Mouse (Mus musculus) limb, embryonic 13.5 days (tissue): ENCODE data around the gene Lonp1. TPM values are rescaled to one million over a fixed set of nuclear protein-coding genes. Genes with fewer than 3 reads are reported as not detected.
"Not testable (repeated sequence)": the region's sequence is repeated elsewhere in the genome, so short reads cannot be mapped to it uniquely, and the experiment has no call there.

ENCODE experiments used
- ATAC-seq: fragments of 200-750 bp; cut with Nextera tagmentation; 2 replicates; pipeline ENCODE4 v1.8.0; 2017; ENCODE audit warnings: low read depth, moderate number of reproducible peaks, moderate TSS enrichment; ENCODE audit not compliant: low FRiP score
- H3K27ac ChIP-seq: fragments of 300-500 bp; sonication (generic); 2 replicates; pipeline ENCODE4 v1.5.1; 2015; ENCODE audit warnings: inconsistent platforms, mild to moderate bottlenecking, moderate library complexity
- H3K27me3 ChIP-seq: fragments of 300-500 bp; sonication (generic); 2 replicates; pipeline ENCODE4 v1.6.1; 2015; ENCODE audit warnings: mild to moderate bottlenecking, inconsistent platforms
- H3K36me3 ChIP-seq: fragments of 300-500 bp; sonication (generic); 2 replicates; pipeline ENCODE4 v1.6.1; 2015; ENCODE audit warnings: inconsistent platforms, mild to moderate bottlenecking, moderate library complexity
- H3K4me1 ChIP-seq: fragments of 300-500 bp; sonication (generic); 2 replicates; pipeline ENCODE4 v1.6.1; 2015; ENCODE audit warnings: inconsistent platforms
- H3K4me2 ChIP-seq: fragments of 300-500 bp; sonication (generic); replicated peaks from 2 replicates; pipeline ENCODE4 v1.6.1; 2015; ENCODE audit warnings: inconsistent platforms, mild to moderate bottlenecking, moderate library complexity
- H3K4me3 ChIP-seq: fragments of 300-500 bp; sonication (generic); 2 replicates; pipeline ENCODE4 v1.5.1; 2015; ENCODE audit warnings: moderate library complexity, mild to moderate bottlenecking, inconsistent platforms
- H3K9ac ChIP-seq: fragments of 300-500 bp; sonication (generic); 2 replicates; pipeline ENCODE4 v1.6.1; 2015; ENCODE audit warnings: mild to moderate bottlenecking, inconsistent platforms
- H3K9me3 ChIP-seq: fragments of 300-500 bp; sonication (generic); 2 replicates; pipeline ENCODE4 v1.6.1; 2016; ENCODE audit warnings: inconsistent platforms
- WGBS: fragments of 180-500 bp; shearing (Covaris S2); methylation state at CpG from one replicate; pipeline ENCODE4 v1.1.7; 2015; 5-methylcytosine and 5-hydroxymethylcytosine counted together
- polyA plus RNA-seq: library from polyadenylated mRNA; unstranded; fragments of >200 nt; fragmentation: Nextera tagmentation; extraction: Ambion mirVana; gene quantifications from 2 replicates; pipeline ENCODE4 v1.2.1, GENCODE M21; 2015

Gene Lonp1
- polyA plus RNA-seq, 1 experiment from 2014 or later = 53.2 TPM

DNA sequence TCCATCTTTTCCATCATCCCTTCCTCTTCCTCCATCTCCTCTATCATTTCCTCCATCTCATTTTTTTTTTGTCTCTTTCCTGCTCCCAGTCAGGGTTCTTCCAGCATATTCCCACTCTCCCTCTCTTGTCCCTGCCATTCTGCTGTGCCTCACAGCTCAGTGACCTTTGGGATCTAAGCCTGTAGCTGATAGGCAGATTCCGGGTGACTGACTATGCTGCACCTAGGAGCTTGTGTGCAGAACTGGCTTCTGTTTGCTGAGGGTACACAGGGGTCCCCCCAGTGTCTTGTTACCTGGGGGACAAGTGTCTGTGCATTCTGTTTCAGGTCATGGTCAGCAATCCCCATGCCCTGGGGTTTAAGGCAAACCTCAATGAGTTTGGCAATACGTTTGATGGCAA lies 28.1 kb upstream of the Lonp1 start:
- no peak overlapping the region for H3K27ac ChIP-seq
- H3K4me1 ChIP-seq = no peaks in the 10 kb centered on the region
- no peak for ATAC-seq
- H3K9me3 ChIP-seq = no peaks in the 10 kb centered on the region
- no peaks in the 10 kb centered on the region for H3K27me3 ChIP-seq
- 81% methylated on average over 2 of the region's 2 CpGs for WGBS
- H3K4me2 ChIP-seq = no peak overlapping the region
- no peak overlapping the region for H3K9ac ChIP-seq
- no peaks in the 10 kb centered on the region for H3K36me3 ChIP-seq
- no peak overlapping the region for H3K4me3 ChIP-seq

DNA sequence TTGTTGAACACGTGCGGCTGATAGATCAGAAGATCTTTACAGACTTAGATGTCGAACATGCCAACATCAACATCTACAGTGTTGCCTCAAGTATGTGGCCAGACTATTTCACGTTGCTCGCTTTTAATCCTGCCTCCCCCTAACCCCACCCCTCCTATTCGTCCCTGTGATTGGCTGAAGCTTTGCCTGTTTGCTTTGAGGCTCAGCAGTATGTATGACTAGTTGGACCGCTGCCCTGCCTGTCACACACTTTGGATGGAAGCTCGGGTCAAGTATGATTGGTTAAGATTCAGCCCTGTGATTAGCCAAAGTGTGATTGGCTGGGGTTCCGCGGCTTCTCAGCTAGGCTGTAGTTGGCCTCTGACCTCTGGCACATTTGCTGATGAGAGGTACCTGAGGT lies 25.1 kb upstream of the Lonp1 start:
- 39% methylated on average over 10 of the region's 10 CpGs for WGBS
- peak; percentile 44; the same call in 1 of the 2 replicates for ATAC-seq

DNA sequence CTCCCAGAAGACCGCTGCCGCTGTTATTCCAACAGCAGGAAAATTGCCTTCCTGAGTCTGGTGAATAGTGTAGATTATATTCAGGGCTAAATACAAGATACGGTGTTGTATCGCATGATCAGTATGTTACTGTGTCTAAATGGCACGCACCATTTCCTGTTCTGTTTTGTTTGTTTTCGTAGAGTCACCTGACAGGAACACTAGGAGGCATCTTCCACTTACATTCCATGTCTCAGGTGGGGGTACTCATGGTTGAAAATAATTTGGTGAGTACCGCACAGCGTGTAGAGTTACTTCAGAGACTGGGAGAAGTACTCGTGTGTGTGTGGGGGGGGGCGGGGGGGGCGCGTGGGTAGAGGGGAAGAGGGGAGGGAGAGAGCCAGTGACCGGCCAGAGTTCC lies 20.9 kb upstream of the Lonp1 start:
- Histone ChIP-seq H3K36me3 (no peaks in the 10 kb centered on the region), H3K4me3 (no peak overlapping the region), H3K9me3 (no peaks in the 10 kb centered on the region), H3K4me2 (no peak overlapping the region), H3K4me1 (no peaks in the 10 kb centered on the region), H3K9ac (no peak overlapping the region), H3K27me3 (no peaks in the 10 kb centered on the region), H3K27ac (no peak overlapping the region)
- 73% methylated on average over 10 of the region's 13 CpGs for WGBS
- ATAC-seq = no peak

More for the DNA sequence above, 25.1 kb upstream of the Lonp1 start:
- no peak overlapping the region for H3K9ac ChIP-seq
- H3K9me3 ChIP-seq = no peaks in the 10 kb centered on the region
- no peaks in the 10 kb centered on the region for H3K4me1 ChIP-seq
- H3K4me2 ChIP-seq = no peak overlapping the region
- no peak overlapping the region for H3K4me3 ChIP-seq
- no peaks in the 10 kb centered on the region for H3K36me3 ChIP-seq
- H3K27me3 ChIP-seq = no peaks in the 10 kb centered on the region
- no peak overlapping the region for H3K27ac ChIP-seq

DNA sequence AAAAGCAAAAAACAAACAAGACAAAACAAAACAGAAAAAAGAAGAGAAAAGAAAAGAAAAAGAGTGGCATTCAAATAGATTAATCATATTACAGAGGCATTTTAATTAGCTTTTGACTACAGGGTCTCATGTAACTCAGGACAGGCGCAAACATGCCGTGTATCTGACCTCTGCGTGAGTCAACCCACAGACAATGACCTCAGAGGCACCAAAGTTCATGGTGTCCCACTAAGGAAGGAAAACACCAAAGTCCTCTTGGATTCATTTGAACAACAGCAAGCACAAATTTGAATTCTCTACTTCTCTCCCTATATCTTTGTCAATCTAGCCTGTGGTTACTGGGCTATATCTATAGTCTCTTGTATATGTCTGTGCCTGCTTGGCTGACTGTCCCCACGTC lies 16.6 kb upstream of the Lonp1 start:
- H3K27ac ChIP-seq = no peak overlapping the region
- ATAC-seq = no peak
- no peaks in the 10 kb centered on the region for H3K4me1 ChIP-seq
- no peak overlapping the region for H3K9ac ChIP-seq
- no peaks in the 10 kb centered on the region for H3K9me3 ChIP-seq
- H3K4me3 ChIP-seq = no peak overlapping the region
- no peak overlapping the region for H3K4me2 ChIP-seq
- 77% methylated on average over 4 of the region's 4 CpGs for WGBS
- H3K27me3 ChIP-seq = no peaks in the 10 kb centered on the region
- no peaks in the 10 kb centered on the region for H3K36me3 ChIP-seq

DNA sequence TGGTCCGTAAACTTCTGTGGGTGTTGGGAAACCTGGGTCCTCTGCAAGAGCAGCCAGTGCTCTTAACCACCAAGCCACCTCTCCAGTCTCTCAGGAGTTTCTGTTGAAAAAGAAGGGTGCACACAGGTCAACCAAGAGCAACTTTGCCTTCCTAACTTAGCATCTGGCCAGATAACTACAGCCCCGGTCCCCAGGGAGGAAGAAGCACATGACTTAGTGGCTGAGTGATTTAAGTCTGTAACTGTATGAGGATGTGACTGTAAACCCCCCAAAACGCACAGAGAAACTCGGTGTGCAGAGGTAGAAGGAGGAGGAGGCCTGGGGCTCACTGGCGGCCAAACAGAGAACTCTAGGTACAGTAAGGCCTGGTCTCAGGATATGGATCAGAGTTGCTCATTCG lies 7.3 kb upstream of the Lonp1 start:
- 85% methylated on average over 6 of the region's 6 CpGs for WGBS
- no peaks in the 10 kb centered on the region for H3K36me3 ChIP-seq

DNA sequence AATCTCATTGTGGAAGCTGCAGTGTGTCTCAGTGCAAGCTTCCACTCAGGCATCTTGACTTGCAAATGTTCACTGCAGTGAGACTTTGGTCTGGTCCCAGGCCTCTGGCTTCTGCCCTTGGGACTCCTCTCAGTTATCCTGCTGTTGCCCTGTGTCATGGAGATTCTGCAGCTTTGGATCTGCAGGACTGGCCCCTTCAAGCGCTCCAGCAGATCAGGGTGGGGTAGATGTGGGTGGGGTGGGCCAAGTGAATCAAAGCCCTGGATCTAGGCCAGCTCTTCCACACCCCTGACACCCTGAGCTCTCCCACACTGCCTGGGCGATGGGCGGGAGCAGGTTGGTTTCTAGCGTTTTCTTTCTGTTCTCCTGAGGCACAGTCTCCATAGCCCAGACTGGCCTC lies 5.1 kb upstream of the Lonp1 start:
- no peaks in the 10 kb centered on the region for H3K27me3 ChIP-seq
- ATAC-seq = no peak
- no peaks in the 10 kb centered on the region for H3K36me3 ChIP-seq
- H3K4me3 ChIP-seq = no peak overlapping the region
- 62% methylated on average over 4 of the region's 4 CpGs for WGBS
- H3K4me2 ChIP-seq = no peak overlapping the region
- H3K27ac ChIP-seq = no peak overlapping the region
- no peak overlapping the region for H3K9ac ChIP-seq
- no peaks in the 10 kb centered on the region for H3K9me3 ChIP-seq
- H3K4me1 ChIP-seq = peaks cover 10% of the 10 kb centered on the region

More for the DNA sequence above, 7.3 kb upstream of the Lonp1 start:
- no peak for ATAC-seq
- Histone ChIP-seq H3K4me3 (no peak overlapping the region), H3K9me3 (no peaks in the 10 kb centered on the region), H3K27me3 (no peaks in the 10 kb centered on the region), H3K27ac (no peak overlapping the region), H3K4me1 (no peaks in the 10 kb centered on the region), H3K4me2 (no peak overlapping the region), H3K9ac (no peak overlapping the region)

DNA sequence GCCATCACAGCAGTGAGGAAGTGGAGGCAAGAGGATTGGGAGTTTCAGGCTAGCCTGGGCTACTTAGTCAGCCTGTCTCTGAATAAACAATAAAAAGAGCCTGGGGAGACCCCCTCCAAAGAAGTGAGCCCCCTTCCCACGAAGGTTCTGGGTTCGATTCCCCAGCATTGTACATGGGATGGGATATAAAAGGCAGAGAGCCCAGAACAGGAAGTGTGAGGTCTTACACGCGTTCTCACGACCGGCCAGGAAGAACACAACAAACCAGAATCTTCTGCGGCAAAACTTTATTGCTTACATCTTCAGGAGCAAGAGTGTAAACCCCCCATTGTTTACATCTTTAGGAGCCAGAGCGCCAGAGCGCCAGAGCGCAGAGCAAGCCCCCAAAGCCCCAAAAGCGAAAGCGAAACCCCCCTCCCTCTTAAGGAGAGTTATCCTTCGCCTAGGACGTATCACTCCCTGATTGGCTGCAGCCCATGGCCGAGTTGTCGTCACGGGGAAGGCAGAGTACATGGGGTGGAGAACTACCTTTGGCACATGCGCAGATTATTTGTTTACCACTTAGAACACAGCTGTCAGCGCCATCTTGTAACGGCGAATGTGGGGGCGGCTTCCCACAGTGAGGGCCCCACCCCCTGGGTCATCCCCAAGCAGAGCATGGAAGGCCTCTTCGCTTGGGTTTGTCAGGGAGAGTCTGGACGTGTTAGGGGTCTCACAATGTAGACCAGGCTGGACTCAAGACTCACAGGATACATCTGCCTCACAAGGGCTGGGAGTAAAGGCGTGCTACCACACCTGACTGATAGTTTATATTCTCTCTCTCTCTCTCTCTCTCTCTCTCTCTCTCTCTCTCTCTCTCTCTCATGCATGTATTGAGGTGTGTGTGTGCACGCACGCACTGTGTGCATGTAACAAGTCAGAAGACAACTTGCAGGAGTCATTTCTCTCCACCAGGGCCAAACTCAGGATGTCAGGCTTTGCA lies 3.4 kb upstream of the Lonp1 start:
- not testable (repeated sequence) for ATAC-seq, H3K4me2 ChIP-seq, H3K9me3 ChIP-seq, H3K27me3 ChIP-seq, H3K27ac ChIP-seq, H3K4me3 ChIP-seq, H3K36me3 ChIP-seq, H3K9ac ChIP-seq
- 86% methylated on average over 27 of the region's 27 CpGs for WGBS
- peaks cover 21% of the 10 kb centered on the region for H3K4me1 ChIP-seq

DNA sequence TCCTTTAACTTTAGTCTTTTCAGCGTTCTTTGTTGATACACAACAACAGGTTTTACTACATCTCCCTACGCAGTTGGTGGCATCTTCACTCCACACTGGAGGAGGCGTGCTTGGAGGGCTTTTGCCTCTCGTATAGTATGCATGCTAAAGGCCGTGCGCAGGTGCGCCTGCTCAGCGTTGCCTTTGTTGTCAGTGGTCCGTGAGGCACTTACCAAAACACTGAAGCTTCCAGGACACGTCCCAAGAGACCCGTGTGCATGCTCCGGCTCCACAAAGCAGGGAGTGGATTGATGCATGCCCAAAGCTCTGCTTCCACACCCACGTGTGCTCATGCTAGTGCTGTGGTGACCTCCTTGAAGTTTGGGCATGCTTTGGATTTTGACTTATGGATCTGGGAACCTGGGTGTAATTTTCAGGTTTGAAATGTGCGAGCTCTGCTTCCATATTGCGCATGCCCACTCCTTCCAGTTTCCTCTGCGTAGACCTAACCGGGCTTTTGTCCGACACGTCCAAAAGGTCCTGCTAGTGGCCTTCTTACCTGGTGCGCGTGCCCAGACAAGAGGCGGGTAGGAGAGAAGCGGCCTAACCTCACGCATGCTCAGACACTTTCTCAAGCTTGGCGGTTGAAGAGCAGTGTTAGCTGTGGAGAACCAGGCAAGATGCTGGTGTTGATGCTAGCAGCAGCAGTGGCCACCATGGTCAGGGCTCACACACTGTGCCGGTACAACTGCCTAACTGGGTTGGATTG lies 1.0 kb upstream of the Lonp1 start, which contains the start of gene Catsperd:
TSS of gene Catsperd (plus strand) at position 614 of the 748 bp plus-strand sequence.
- Histone ChIP-seq H3K9me3 (no peaks in the 10 kb centered on the region), H3K4me1 (peaks cover 25% of the 10 kb centered on the region), H3K27me3 (no peaks in the 10 kb centered on the region), H3K4me2 (peak within 1 kb of the TSS; percentile 96), H3K27ac (peak within 1 kb of the TSS; percentile 74), H3K9ac (peak within 1 kb of the TSS; percentile 56), H3K36me3 (peaks cover 22% of the 10 kb centered on the region), H3K4me3 (peak within 1 kb of the TSS; percentile 93)
- ATAC-seq = peak; percentile 34; the same call in 1 of the 2 replicates
- 6% methylated on average over 26 of the region's 26 CpGs for WGBS

DNA sequence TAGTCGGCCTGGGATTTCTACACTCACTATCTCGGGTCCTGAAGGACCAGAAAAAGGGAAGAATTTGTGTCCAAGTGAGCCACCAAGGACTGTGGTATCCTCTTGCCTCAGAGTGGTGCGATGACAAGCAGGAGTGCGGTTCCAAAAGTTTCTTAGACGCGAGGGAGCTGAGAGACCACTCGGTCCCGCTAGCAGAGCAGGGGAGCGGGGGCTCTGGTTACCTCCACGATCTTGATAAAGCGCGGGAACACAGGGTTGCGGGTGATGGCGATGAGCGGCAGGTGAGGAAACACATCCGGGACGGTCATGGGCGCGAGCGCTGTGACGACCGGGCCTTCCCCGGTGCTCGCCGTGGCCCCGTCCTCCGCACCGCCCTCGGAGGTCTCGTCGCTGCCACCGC lies 427 bp downstream of the Lonp1 start:
- Histone ChIP-seq H3K36me3 (peaks cover 35% of the 10 kb centered on the region), H3K9ac (peak overlapping the region; percentile 96), H3K4me3 (peak overlapping the region; percentile 93), H3K27me3 (no peaks in the 10 kb centered on the region), H3K9me3 (no peaks in the 10 kb centered on the region), H3K27ac (peak overlapping the region; percentile 72; the same call in 1 of the 2 replicates), H3K4me2 (peak overlapping the region; percentile 96), H3K4me1 (peaks cover 25% of the 10 kb centered on the region)
- under 1% methylated on average over 32 of the region's 32 CpGs for WGBS
- ATAC-seq = no peak; the same call in 1 of the 2 replicates

DNA sequence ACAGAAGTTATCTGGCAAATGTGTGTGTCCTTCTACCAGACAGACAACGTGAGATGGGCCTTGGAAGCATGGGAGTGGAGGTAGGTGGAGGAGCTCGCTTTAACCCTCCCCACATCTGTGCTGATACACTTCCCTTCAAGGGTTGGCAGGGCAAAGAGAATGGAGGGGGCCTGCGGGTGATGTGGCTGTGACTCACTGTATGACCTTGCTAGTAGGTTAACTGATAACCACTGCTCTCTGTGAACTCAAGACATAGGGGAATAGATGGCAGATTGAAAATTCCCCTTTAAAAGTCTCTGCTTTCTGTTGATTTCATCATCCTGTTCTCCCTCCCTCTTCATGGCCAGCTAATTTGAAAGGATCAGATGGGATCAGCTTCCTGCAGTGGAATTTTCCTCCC lies 1.2 kb downstream of the Lonp1 start:
- peak overlapping the region; percentile 93 for H3K4me3 ChIP-seq
- H3K4me2 ChIP-seq = peak overlapping the region; percentile 96
- no peaks in the 10 kb centered on the region for H3K27me3 ChIP-seq
- WGBS = 87% methylated on average over 3 of the region's 3 CpGs
- H3K9me3 ChIP-seq = no peaks in the 10 kb centered on the region
- H3K4me1 ChIP-seq = peaks cover 25% of the 10 kb centered on the region
- peaks cover 42% of the 10 kb centered on the region for H3K36me3 ChIP-seq
- H3K27ac ChIP-seq = no peak overlapping the region
- peak overlapping the region; percentile 96; the same call in 1 of the 2 replicates for H3K9ac ChIP-seq
- ATAC-seq = no peak

DNA sequence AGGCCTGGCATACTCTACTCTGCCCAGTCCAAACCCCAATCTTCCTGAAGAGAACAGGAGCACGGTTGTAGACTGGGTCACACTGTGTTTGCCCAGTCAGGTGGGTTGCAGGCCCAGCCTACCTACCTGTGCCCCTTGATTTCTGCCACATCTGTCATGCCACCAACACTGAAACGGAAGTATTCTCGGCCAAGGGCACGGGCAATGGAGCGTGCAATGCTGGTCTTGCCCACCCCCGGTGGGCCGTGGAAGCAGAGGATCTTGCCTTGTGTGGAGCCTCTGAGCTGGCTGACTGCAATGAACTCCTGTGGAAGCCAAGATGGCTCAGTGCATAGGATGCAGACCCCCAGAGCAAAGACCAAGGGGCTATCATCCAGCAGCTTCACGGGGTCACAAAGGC lies 9.1 kb downstream of the Lonp1 start:
- Histone ChIP-seq H3K4me1 (peaks cover 16% of the 10 kb centered on the region), H3K27ac (no peak overlapping the region), H3K9ac (no peak overlapping the region), H3K4me3 (no peak overlapping the region), H3K27me3 (no peaks in the 10 kb centered on the region), H3K4me2 (no peak overlapping the region), H3K9me3 (no peaks in the 10 kb centered on the region), H3K36me3 (peaks cover 83% of the 10 kb centered on the region)
- 93% methylated on average over 8 of the region's 8 CpGs for WGBS
- ATAC-seq = no peak

DNA sequence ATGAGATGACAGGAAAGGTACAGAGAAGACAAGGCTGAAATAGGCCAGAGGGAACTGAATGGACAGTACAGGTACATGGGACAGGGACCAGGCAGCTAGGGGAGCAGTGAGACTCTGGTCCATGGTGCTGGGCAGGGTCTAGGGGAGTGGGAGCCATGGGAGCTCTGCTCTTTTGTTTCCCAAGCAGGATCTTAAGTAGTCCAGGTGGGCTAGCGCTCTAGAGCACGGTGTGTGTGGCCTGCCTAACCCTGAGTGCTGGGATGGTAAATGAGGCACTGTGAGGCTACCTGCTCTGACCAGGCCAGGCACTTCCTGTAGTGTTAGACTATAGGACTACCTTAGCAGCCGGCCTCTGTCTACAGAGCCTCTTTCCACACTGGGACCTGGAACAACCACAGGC lies 10.0 kb downstream of the Lonp1 start:
- ATAC-seq = no peak
- Histone ChIP-seq H3K36me3 (peaks cover 74% of the 10 kb centered on the region), H3K4me3 (no peak overlapping the region), H3K4me1 (peaks cover 21% of the 10 kb centered on the region), H3K9me3 (no peaks in the 10 kb centered on the region), H3K27ac (no peak overlapping the region), H3K9ac (no peak overlapping the region), H3K4me2 (no peak overlapping the region), H3K27me3 (no peaks in the 10 kb centered on the region)
- 88% methylated on average over 3 of the region's 3 CpGs for WGBS
